Mouse (Mus musculus): ENCODE measurements at regions not wholly inside any gene's neighbourhood (a gene's known extent, or its start where the extent isn't known, plus 50 kb on each side); places are given as distances from the start of the nearest gene placed in this dataset.

GRCm38 (mm10) chr19:6679392-6680307 lies 136.8 kb upstream of the Slc22a12 start:
- no peak for TF ChIP-seq CTCF (conservative IDR thresholded peaks at IDR 0.05; ENCODE audit: insufficient read depth, insufficient read length, low read depth, low read length)
- TF ChIP-seq POLR2A (IDR thresholded peaks at IDR 0.05; ENCODE audit: low read depth, low read length), result no peak

Data from kidney, adult 2 months (tissue).